Mouse (Mus musculus) kidney, embryonic 15.5 days (tissue): Measurements from ENCODE around the gene Gm5141. TPM values are rescaled to one million over a fixed set of nuclear protein-coding genes. Genes with fewer than 3 reads are reported as not detected.

Experiments
- microRNA counts: library from miRNA; unstranded; fragments of <30 nt; microRNA quantifications from one replicate; lab custom pipeline; 2016
- microRNA-seq: library from miRNA; unstranded; fragments of <30 nt; microRNA quantifications from one replicate; pipeline ENCODE4, GENCODE M21; 2016
- polyA plus RNA-seq: library from polyadenylated mRNA; unstranded; fragments of >200 nt; fragmentation: Nextera tagmentation; extraction: Ambion mirVana; gene quantifications from 2 replicates; pipeline ENCODE4 v1.2.1, GENCODE M21; 2015

Gm5141 gene
- polyA plus RNA-seq, 1 experiment from 2014 or later: 10.3 TPM

MicroRNAs encoded within 50 kb of the gene (microRNA counts, 519-probe panel; counts per million panel counts)
- microRNA mmu-miR-713 (lab: Ali Mortazavi, UCI): 31.7 counts per million

Small RNA genes within 50 kb of the gene (microRNA-seq; reads per million reads assigned to microRNA genes)
- gene Gm24588 (not detected), gene Mir713 (not detected)

Other genes with a start within 250 kb of the Gm5141 start
- not detected in 2 replicates for gene Zfp935, start 227.3 kb downstream of the Gm5141 start, polyA plus RNA-seq
- 18.8 and 19.9 TPM in 2 replicates for gene Zfp934, start 214.6 kb downstream of the Gm5141 start, polyA plus RNA-seq
- gene 6720489N17Rik, start 161.6 kb downstream of the Gm5141 start, polyA plus RNA-seq: 12.4 and 13.9 TPM in 2 replicates
- gene Platr25, start 25.1 kb downstream of the Gm5141 start, polyA plus RNA-seq: 28.4 and 28.9 TPM in 2 replicates
- gene Fbp2, start 72.6 kb upstream of the Gm5141 start, polyA plus RNA-seq: 14.2 and 14.3 TPM in 2 replicates
- 42.4 and 48.6 TPM in 2 replicates for gene Fbp1, start 102.5 kb upstream of the Gm5141 start, polyA plus RNA-seq
- 128 TPM in 2 replicates for gene 2010111I01Rik, start 179.1 kb upstream of the Gm5141 start, polyA plus RNA-seq